8 mouse cellular contexts compared by ENCODE assay signal in genomic region chr15:85634322-85635141, GRCm38 (mm10). TPM values are rescaled to one million over a fixed set of nuclear protein-coding genes. Genes with fewer than 3 reads are reported as not detected.
DNase-seq lines count a peak whose midpoint lies in the region; ATAC-seq and TF ChIP-seq lines count a peak whose summit lies in the region.

No protein-coding gene starts in this region.

- peak overlapping the region; percentile 71 for H3K4me2 ChIP-seq in forebrain, embryonic 16.5 days (ENCODE audit: low read length)
- H3K4me2 ChIP-seq in lung, embryonic 15.5 days, result peak overlapping the region; percentile 64

- H3K4me1 ChIP-seq in G1E (ENCODE audit: insufficient read depth, low read depth, low read length), result peaks cover 20% of the 10 kb centered on the region
- H3K4me1 ChIP-seq in forebrain, embryonic 16.5 days (replicated peaks; ENCODE audit: control insufficient read depth, insufficient read depth, low read length), result peaks cover 8% of the 10 kb centered on the region
- H3K4me1 ChIP-seq in lung, embryonic 15.5 days, result peaks cover 5% of the 10 kb centered on the region

- WGBS in forebrain, embryonic 16.5 days, result under 1% methylated on average over 57 of the region's 58 CpGs
- WGBS in lung, embryonic 15.5 days, result under 1% methylated on average over 58 of the region's 58 CpGs

- no peaks in the 10 kb centered on the region for H3K36me3 ChIP-seq in G1E (replicated peaks)
- no peaks in the 10 kb centered on the region for H3K36me3 ChIP-seq in forebrain, embryonic 16.5 days (ENCODE audit: control insufficient read depth, insufficient read depth)
- H3K36me3 ChIP-seq in lung, embryonic 15.5 days, result no peaks in the 10 kb centered on the region

- H3K9ac ChIP-seq in forebrain, embryonic 16.5 days (replicated peaks; ENCODE audit: low read depth, low read length), result peak overlapping the region; percentile 82
- peak overlapping the region; percentile 71 for H3K9ac ChIP-seq in lung, embryonic 15.5 days

- peak overlapping the region; percentile 77 for H3K4me3 ChIP-seq in G1E (ENCODE audit: low read depth, low read length)
- H3K4me3 ChIP-seq in forebrain, embryonic 16.5 days (replicated peaks; ENCODE audit: low read length), result peak overlapping the region; percentile 73
- H3K4me3 ChIP-seq in lung, embryonic 15.5 days, result peak overlapping the region; percentile 64

- no peaks in the 10 kb centered on the region for H3K9me3 ChIP-seq in G1E (replicated peaks)
- H3K9me3 ChIP-seq in forebrain, embryonic 16.5 days (ENCODE audit: control insufficient read depth, low read length), result no peaks in the 10 kb centered on the region
- no peaks in the 10 kb centered on the region for H3K9me3 ChIP-seq in lung, embryonic 15.5 days

- H3K27me3 ChIP-seq in G1E (ENCODE audit: insufficient read depth, low read length), result peaks cover 6% of the 10 kb centered on the region
- H3K27me3 ChIP-seq in forebrain, embryonic 16.5 days (replicated peaks; ENCODE audit: control insufficient read depth, insufficient read depth, low read length), result no peaks in the 10 kb centered on the region
- H3K27me3 ChIP-seq in lung, embryonic 15.5 days, result no peaks in the 10 kb centered on the region

- peak; percentile 97 for DNase-seq in G1E (ENCODE audit: low spot score)
- peak; percentile 98 to 99 for DNase-seq in cerebellum, adult 18-20 months
- peak; percentile 100 for DNase-seq in heart, postnatal 4 days
- DNase-seq in layer of hippocampus, adult 8-10 months (ENCODE audit: low spot score in 2 of 2), result peak; percentile 99 to 100
- peak; percentile 100 for DNase-seq in ovary, adult 18-20 months (ENCODE audit: low spot score)
- peak; percentile 100 for DNase-seq in thymus, postnatal 0 days (ENCODE audit: low spot score)

- H3K27ac ChIP-seq in forebrain, embryonic 16.5 days (ENCODE audit: low read length), result peak overlapping the region; percentile 92
- peak overlapping the region; percentile 95 for H3K27ac ChIP-seq in lung, embryonic 15.5 days

- ATAC-seq in G1E (ENCODE audit: extremely low read depth, insufficient number of reproducible peaks, low FRiP score, poor library complexity, severe bottlenecking), result peak; percentile 92
- peak; percentile 97 for ATAC-seq in forebrain, embryonic 16.5 days
- peak; percentile 98 for ATAC-seq in lung, embryonic 15.5 days (ENCODE audit: borderline replicate concordance, extremely low read depth, low FRiP score, low TSS enrichment)

- no peak for TF ChIP-seq CTCF in G1E (IDR thresholded peaks at IDR 0.05; ENCODE audit: low read depth, low read length)

RNA-seq across cellular contexts. Expression of gene Wnt7b, which starts 52.3 kb away (rescaled TPM):
- total RNA-seq in G1E (2014; fragmentation: Nextera tagmentation) (not detected in 2 replicates), G1E (2017) (0.11 TPM in 1 of 2 replicates, not detected in the other)
- not detected in 2 replicates for polyA plus RNA-seq in G1E (2012)
- 110 and 125 TPM in 2 replicates for polyA plus RNA-seq in forebrain, embryonic 16.5 days (2015; fragmentation: Nextera tagmentation; extraction: Ambion mirVana)
- under 1 TPM; 0.21 to 0.27 TPM for total RNA-seq in heart, postnatal 4 days (2021)
- total RNA-seq in layer of hippocampus, adult 8-10 months (2022), result 10 to 100 TPM; 45.9 to 52.4 (median 49.1) TPM
- polyA plus RNA-seq in lung, embryonic 15.5 days (2015; fragmentation: Nextera tagmentation; extraction: Ambion mirVana), result 56.5 and 57.6 TPM in 2 replicates
- polyA plus RNA-seq in thymus, postnatal 0 days (2015; fragmentation: Nextera tagmentation; extraction: Ambion mirVana), result 0.73 and 1.3 TPM in 2 replicates

Comparison
In these comparisons a context has a peak if more than half of its experiments do, and no peak if none do; other contexts are left out.
1. Peak in every context shown above with its lines: DNase-seq, ATAC-seq, H3K4me3 ChIP-seq and H3K27ac ChIP-seq.
2. RNA of gene Wnt7b, which starts 52.3 kb away (polyA plus RNA-seq): 110 to 125 TPM in forebrain, embryonic 16.5 days and 56.5 to 57.6 TPM in lung, embryonic 15.5 days; 0.73 to 1.3 TPM in thymus, postnatal 0 days and not detected in G1E; every median in the first group is over 10 times any median in the second.